Mouse (Mus musculus) kidney, embryonic 15.5 days (tissue): ENCODE measurements around the gene Krt35. TPM values are rescaled to one million over a fixed set of nuclear protein-coding genes. Genes with fewer than 3 reads are reported as not detected.

Source experiments
- ATAC-seq: fragments of 200-750 bp; cut with Nextera tagmentation; replicated peaks from 2 replicates; pipeline ENCODE4 v1.8.0; 2017; ENCODE audit warnings: moderate TSS enrichment; ENCODE audit not compliant: low FRiP score
- H3K27ac ChIP-seq: fragments of 300-500 bp; sonication (generic); 2 replicates; pipeline ENCODE4 v1.5.1; 2015; ENCODE audit warnings: mild to moderate bottlenecking, inconsistent platforms
- H3K27me3 ChIP-seq: fragments of 300-500 bp; sonication (generic); 2 replicates; pipeline ENCODE4 v1.6.1; 2015; ENCODE audit warnings: inconsistent platforms
- H3K36me3 ChIP-seq: fragments of 300-500 bp; sonication (generic); 2 replicates; pipeline ENCODE4 v1.6.1; 2015; ENCODE audit warnings: inconsistent platforms
- H3K4me1 ChIP-seq: fragments of 300-500 bp; sonication (generic); 2 replicates; pipeline ENCODE4 v1.6.1; 2015; ENCODE audit warnings: inconsistent platforms
- H3K4me2 ChIP-seq: fragments of 300-500 bp; sonication (generic); 2 replicates; pipeline ENCODE4 v1.6.1; 2015; ENCODE audit warnings: moderate library complexity, mild to moderate bottlenecking, inconsistent platforms
- H3K4me3 ChIP-seq: fragments of 300-500 bp; sonication (generic); replicated peaks from 2 replicates; pipeline ENCODE4 v1.5.1; 2015; ENCODE audit warnings: mild to moderate bottlenecking, inconsistent platforms
- H3K9ac ChIP-seq: fragments of 300-500 bp; sonication (generic); 2 replicates; pipeline ENCODE4 v1.6.1; 2015; ENCODE audit warnings: mild to moderate bottlenecking, inconsistent platforms
- H3K9me3 ChIP-seq: fragments of 300-500 bp; sonication (generic); replicated peaks from 2 replicates; pipeline ENCODE4 v1.6.1; 2016; ENCODE audit warnings: inconsistent platforms
- WGBS: fragments of 180-500 bp; shearing (Covaris S2); methylation state at CpG from one replicate; pipeline ENCODE4 v1.1.7; 2015; ENCODE audit warnings: mixed read lengths; 5-methylcytosine and 5-hydroxymethylcytosine counted together
- polyA plus RNA-seq: library from polyadenylated mRNA; unstranded; fragments of >200 nt; fragmentation: Nextera tagmentation; extraction: Ambion mirVana; gene quantifications from 2 replicates; pipeline ENCODE4 v1.2.1, GENCODE M21; 2015

The Krt35 gene
- polyA plus RNA-seq, result not detected in 2 replicates

GRCm38 (mm10) chr11:100096141-100096540 is at the start of gene Krt35:
Gene Krt35 (minus strand): TSS chr11:100096241.
- WGBS, result 61% methylated on average over 9 of the region's 9 CpGs
- Histone ChIP-seq H3K27me3 (peaks cover 3% of the 10 kb centered on the region; the same call in 1 of the 2 replicates), H3K27ac (no peak within 1 kb of the TSS), H3K4me3 (no peak within 1 kb of the TSS), H3K4me1 (peaks cover 19% of the 10 kb centered on the region), H3K9ac (no peak within 1 kb of the TSS), H3K9me3 (no peaks in the 10 kb centered on the region), H3K36me3 (no peaks in the 10 kb centered on the region), H3K4me2 (no peak within 1 kb of the TSS)
- no peak for ATAC-seq

DNA sequence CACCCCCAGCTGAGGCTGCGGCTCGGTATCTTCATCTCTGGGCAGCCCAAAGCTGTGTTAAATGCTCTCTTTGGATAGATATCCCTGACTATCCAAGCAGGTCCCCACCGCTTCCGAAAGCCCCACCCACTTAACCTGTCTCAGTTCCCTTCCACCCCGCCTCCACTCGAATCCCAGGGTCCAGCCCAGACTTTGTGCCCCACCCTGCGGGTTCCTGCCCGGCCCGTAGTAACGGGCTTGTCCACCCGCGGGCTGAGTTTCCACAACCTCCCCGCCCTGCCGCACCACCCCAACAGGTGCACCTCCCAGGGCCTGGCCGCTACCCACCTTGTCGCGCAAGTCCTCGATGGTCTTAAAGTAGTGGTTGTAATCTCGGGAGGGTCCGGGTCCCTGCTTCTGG is 49.1 kb upstream of the Krt35 start:
- Histone ChIP-seq H3K27me3 (peaks cover 32% of the 10 kb centered on the region), H3K9ac (peak overlapping the region; percentile 16; the same call in 1 of the 2 replicates), H3K4me3 (peak overlapping the region; percentile 42), H3K36me3 (no peaks in the 10 kb centered on the region), H3K27ac (0 out of 2 replicates have a peak overlapping the region, but pooled peaks have one; percentile 32), H3K4me1 (peaks cover 45% of the 10 kb centered on the region), H3K9me3 (no peaks in the 10 kb centered on the region), H3K4me2 (peak overlapping the region; percentile 72)
- WGBS, result 1% methylated on average over 20 of the region's 20 CpGs
- peak; percentile 50; the same call in 1 of the 2 replicates for ATAC-seq

DNA sequence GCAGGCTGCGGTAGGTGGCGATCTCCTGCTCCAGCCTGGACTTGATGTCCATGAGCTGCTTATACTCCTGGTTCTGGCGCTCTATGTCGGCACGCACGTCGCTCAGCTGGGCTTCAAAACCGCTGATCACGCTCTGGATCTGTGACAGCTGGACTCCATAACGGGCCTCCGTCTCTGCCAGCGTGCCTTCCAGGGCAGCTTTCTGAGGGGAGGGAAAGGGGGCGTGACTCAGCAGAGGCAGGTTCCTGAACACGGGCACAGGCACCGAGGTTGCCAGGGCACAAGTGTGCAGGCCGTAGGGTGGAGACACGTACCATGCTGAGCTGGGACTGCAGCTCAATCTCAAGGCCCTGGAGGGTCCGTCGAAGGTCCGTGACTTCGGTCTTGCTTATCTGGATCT is 44.9 kb upstream of the Krt35 start:
- no peak overlapping the region for H3K4me2 ChIP-seq
- 57% methylated on average over 21 of the region's 21 CpGs for WGBS
- H3K4me3 ChIP-seq, result no peak overlapping the region
- peaks cover 23% of the 10 kb centered on the region for H3K27me3 ChIP-seq
- H3K4me1 ChIP-seq, result peaks cover 56% of the 10 kb centered on the region
- ATAC-seq, result no peak
- H3K9ac ChIP-seq, result no peak overlapping the region
- H3K36me3 ChIP-seq, result no peaks in the 10 kb centered on the region
- no peak overlapping the region for H3K27ac ChIP-seq
- no peaks in the 10 kb centered on the region for H3K9me3 ChIP-seq

DNA sequence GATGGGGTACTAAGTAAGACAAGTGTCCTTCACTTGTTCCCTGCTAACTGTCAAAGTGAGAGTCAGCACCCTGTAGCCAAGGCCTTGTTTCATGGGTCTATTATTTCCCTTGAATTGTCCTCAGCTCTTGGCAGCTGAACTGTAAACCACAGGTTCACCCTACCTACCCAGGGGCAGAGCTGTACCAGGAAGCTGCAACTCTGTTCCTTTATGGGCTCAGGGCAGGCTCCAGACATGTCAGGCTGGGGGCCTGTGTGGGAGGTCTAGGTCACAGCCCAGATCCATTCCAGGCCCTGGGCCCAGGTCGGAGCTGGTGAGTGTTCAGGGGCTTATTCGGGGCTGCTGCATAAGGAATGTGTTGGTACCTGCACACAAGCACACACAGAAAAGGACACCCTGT is 43.4 kb upstream of the Krt35 start:
- H3K9ac ChIP-seq, result no peak overlapping the region
- no peak overlapping the region for H3K4me2 ChIP-seq
- no peak overlapping the region for H3K27ac ChIP-seq
- H3K4me1 ChIP-seq, result peaks cover 55% of the 10 kb centered on the region
- no peak overlapping the region for H3K4me3 ChIP-seq
- peaks cover 11% of the 10 kb centered on the region for H3K27me3 ChIP-seq
- 46% methylated on average over 2 of the region's 2 CpGs for WGBS
- no peaks in the 10 kb centered on the region for H3K9me3 ChIP-seq
- ATAC-seq, result no peak
- no peaks in the 10 kb centered on the region for H3K36me3 ChIP-seq

DNA sequence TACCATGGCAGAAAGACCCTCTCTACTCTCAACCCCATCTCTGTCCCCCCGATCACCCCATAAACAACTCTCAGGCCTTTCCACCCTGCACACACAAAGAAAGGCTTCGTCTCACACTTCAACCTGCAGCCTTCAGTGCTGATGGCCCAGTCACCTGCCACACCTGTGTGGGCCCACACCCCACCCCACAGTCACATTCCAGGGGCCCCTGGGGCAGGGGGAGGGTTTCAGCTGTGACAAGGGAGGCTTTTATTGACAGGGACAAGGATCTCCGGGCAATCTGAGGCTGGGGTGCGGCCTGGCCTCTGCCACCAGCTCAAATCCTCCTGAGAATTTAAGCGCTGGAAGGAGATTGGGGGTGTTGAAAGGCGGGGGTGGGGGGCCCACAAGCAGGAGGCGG is 42.8 kb upstream of the Krt35 start:
- H3K9me3 ChIP-seq, result no peaks in the 10 kb centered on the region
- no peak overlapping the region for H3K27ac ChIP-seq
- H3K4me2 ChIP-seq, result no peak overlapping the region
- H3K4me3 ChIP-seq, result no peak overlapping the region
- H3K27me3 ChIP-seq, result peaks cover 10% of the 10 kb centered on the region
- 62% methylated on average over 7 of the region's 7 CpGs for WGBS
- H3K36me3 ChIP-seq, result no peaks in the 10 kb centered on the region
- no peak for ATAC-seq
- H3K9ac ChIP-seq, result no peak overlapping the region
- H3K4me1 ChIP-seq, result peaks cover 52% of the 10 kb centered on the region

DNA sequence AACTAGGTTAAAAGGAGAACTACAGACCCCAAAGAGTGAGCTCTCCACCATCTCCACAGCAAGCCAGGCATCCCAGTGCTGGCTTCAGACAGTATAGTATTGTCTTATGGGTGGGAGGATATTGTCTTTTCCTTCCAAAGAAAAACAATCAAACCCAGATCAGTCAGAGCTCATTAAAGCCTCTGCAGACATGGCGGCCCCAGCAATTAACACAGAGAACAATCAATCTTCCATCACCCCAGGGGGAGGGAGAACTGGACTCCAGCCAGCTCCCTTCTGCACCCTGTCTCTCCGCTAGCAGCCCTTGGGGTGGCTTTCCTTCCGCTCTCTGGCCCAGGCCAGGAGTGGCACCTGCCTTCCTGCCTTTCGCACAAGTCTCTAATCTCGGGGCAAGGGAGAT is 41.7 kb upstream of the Krt35 start:
- H3K4me3 ChIP-seq, result no peak overlapping the region
- WGBS, result 10% methylated on average over 5 of the region's 5 CpGs
- no peaks in the 10 kb centered on the region for H3K36me3 ChIP-seq
- H3K4me1 ChIP-seq, result peaks cover 52% of the 10 kb centered on the region
- 0 out of 2 replicates have a peak overlapping the region, but pooled peaks have one; percentile 0 for H3K27ac ChIP-seq
- H3K4me2 ChIP-seq, result no peak overlapping the region
- ATAC-seq, result peak; percentile 69
- peaks cover 12% of the 10 kb centered on the region for H3K27me3 ChIP-seq
- H3K9me3 ChIP-seq, result no peaks in the 10 kb centered on the region
- no peak overlapping the region for H3K9ac ChIP-seq

DNA sequence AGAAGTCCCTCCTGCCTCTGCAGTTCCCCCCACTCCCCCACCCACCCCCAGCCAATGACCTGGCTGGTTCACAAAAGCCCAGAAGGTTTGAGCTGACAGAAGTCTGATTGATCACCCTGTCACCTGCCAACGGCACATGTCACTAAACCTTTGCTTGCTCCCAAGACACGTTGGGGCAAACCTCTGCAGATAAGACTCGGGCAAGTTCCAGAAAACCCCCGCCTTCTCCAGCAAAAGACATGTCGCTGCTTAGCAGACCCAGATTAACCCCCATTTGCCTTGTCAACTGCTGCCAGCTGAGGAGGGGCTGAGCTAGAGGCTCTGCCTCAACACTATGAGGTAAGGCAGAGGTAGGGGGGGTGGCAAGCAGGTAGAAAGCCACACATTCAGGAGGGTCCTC is 40.5 kb upstream of the Krt35 start:
- Histone ChIP-seq H3K9me3 (no peaks in the 10 kb centered on the region), H3K27me3 (peaks cover 16% of the 10 kb centered on the region), H3K4me3 (no peak overlapping the region), H3K36me3 (no peaks in the 10 kb centered on the region), H3K27ac (peak overlapping the region; percentile 0; the same call in 1 of the 2 replicates), H3K9ac (no peak overlapping the region), H3K4me2 (no peak overlapping the region), H3K4me1 (peaks cover 52% of the 10 kb centered on the region)
- WGBS, result 22% methylated on average over 5 of the region's 5 CpGs
- ATAC-seq, result no peak

- no peak within 1 kb of the TSS for H3K4me2 ChIP-seq
- no peak for ATAC-seq
Observed at GRCm38 (mm10) chr11:100135731-100136130, 39.7 kb upstream of the Krt35 start, which contains the start of gene Krt15. Gene Krt15 (minus strand): TSS chr11:100135928.

GRCm38 (mm10) chr11:100124901-100125300 is 28.9 kb upstream of the Krt35 start:
- Histone ChIP-seq H3K9me3 (no peaks in the 10 kb centered on the region), H3K4me3 (no peak overlapping the region), H3K4me1 (no peaks in the 10 kb centered on the region), H3K4me2 (no peak overlapping the region), H3K36me3 (no peaks in the 10 kb centered on the region), H3K27ac (no peak overlapping the region), H3K9ac (no peak overlapping the region), H3K27me3 (no peaks in the 10 kb centered on the region; the same call in none of the 2 replicates)
- no peak for ATAC-seq
- 76% methylated on average over 7 of the region's 7 CpGs for WGBS

More at GRCm38 (mm10) chr11:100135731-100136130, 39.7 kb upstream of the Krt35 start, which contains the start of gene Krt15:
- Histone ChIP-seq H3K9ac (no peak within 1 kb of the TSS), H3K36me3 (no peaks in the 10 kb centered on the region), H3K9me3 (no peaks in the 10 kb centered on the region), H3K4me3 (no peak within 1 kb of the TSS), H3K27ac (peak within 1 kb of the TSS; percentile 0; the same call in 1 of the 2 replicates), H3K27me3 (peaks cover 20% of the 10 kb centered on the region), H3K4me1 (peaks cover 48% of the 10 kb centered on the region)
- WGBS, result 38% methylated on average over 7 of the region's 7 CpGs

DNA sequence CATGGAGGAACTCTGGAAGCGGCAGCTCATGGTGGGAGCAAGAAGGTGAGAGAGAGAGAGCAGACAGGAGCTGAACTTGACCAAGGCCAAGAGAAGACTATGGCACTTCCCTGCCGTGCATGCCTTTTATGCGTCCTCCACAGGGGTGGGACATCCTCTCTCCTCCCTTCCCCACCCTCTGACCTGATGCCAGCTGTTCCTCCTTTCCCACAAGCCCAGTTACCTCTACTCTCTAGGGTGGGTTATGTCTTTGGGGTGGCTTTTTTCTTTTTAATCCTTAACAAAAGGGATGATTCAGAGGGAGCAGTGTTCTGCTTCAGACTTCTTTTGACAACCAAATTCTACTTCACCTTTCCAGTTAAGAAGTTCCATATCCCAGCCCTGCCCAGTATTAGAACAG is 25.4 kb upstream of the Krt35 start, which contains the start of gene Krt13:
Krt13 (minus strand) TSS at position 101 of the 400 bp plus-strand sequence.
- Histone ChIP-seq H3K36me3 (no peaks in the 10 kb centered on the region), H3K27ac (no peak within 1 kb of the TSS), H3K4me2 (no peak within 1 kb of the TSS), H3K4me1 (no peaks in the 10 kb centered on the region), H3K4me3 (no peak within 1 kb of the TSS), H3K9me3 (no peaks in the 10 kb centered on the region), H3K9ac (no peak within 1 kb of the TSS), H3K27me3 (no peaks in the 10 kb centered on the region; the same call in 1 of the 2 replicates)
- ATAC-seq, result no peak
- 68% methylated on average over 3 of the region's 3 CpGs for WGBS

DNA sequence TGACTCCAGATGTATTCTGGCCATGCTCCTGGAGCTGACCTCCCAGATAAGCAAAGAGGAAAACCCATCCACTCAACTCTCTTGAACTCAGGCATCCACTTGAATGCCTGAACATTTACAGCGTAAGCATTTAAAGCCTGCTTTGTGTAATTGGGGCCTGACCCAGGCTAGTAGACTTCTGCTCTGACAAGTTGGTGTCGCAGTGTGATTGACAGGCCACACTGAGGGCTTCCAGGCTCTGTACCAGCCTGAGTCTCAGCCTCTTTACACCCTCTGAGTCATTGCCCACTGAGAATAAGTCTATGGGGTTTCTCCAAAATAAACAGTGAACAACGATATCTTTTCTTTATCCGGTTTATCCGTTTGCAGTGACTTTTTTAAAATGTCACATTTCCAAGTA is 24.3 kb upstream of the Krt35 start:
- ATAC-seq, result no peak
- Histone ChIP-seq H3K27ac (no peak overlapping the region), H3K4me2 (no peak overlapping the region), H3K36me3 (no peaks in the 10 kb centered on the region), H3K4me1 (no peaks in the 10 kb centered on the region), H3K9me3 (no peaks in the 10 kb centered on the region), H3K27me3 (no peaks in the 10 kb centered on the region; the same call in 1 of the 2 replicates), H3K4me3 (no peak overlapping the region), H3K9ac (no peak overlapping the region)
- 61% methylated on average over 5 of the region's 5 CpGs for WGBS

DNA sequence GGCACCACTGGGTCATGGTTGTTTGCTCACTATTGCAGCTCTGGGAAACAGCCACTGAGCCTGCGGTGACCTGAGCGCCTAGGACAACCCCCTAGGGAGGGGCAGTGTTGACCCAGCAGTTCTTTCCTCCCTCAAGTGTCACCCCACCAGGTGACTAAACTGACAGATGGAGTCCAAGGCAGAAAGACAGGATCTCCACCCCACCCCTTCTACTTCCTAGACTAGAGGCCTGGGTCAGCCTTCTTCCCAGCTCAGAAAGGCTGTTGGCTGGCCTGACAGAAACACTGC is 17.6 kb upstream of the Krt35 start:
- ATAC-seq, result 0 out of 2 replicates have a peak, but pooled peaks have one; percentile 15
- Histone ChIP-seq H3K36me3 (no peaks in the 10 kb centered on the region), H3K27me3 (no peaks in the 10 kb centered on the region), H3K4me3 (no peak overlapping the region), H3K27ac (no peak overlapping the region), H3K4me2 (no peak overlapping the region), H3K9me3 (no peaks in the 10 kb centered on the region), H3K4me1 (no peaks in the 10 kb centered on the region), H3K9ac (no peak overlapping the region)
- 41% methylated on average over 2 of the region's 2 CpGs for WGBS
